Mouse (Mus musculus) neural tube, embryonic 13.5 days (tissue): ENCODE data around the gene Zbtb18. TPM values are rescaled to one million over a fixed set of nuclear protein-coding genes. Genes with fewer than 3 reads are reported as not detected.

Experiments used
- ATAC-seq: fragments of 200-750 bp; cut with Nextera tagmentation; 2 replicates; pipeline ENCODE4 v1.8.0; 2017; ENCODE audit warnings: low read depth, mild to moderate bottlenecking, moderate TSS enrichment, moderate library complexity
- H3K27ac ChIP-seq: fragments of 300-500 bp; sonication (generic); replicated peaks from 2 replicates; pipeline ENCODE4 v1.5.1; 2015; ENCODE audit warnings: moderate library complexity, mild to moderate bottlenecking, inconsistent platforms
- H3K27me3 ChIP-seq: fragments of 300-500 bp; sonication (generic); 2 replicates; pipeline ENCODE4 v1.6.1; 2015; ENCODE audit warnings: mild to moderate bottlenecking, inconsistent platforms
- H3K36me3 ChIP-seq: fragments of 300-500 bp; sonication (generic); 2 replicates; pipeline ENCODE4 v1.6.1; 2015; ENCODE audit warnings: mild to moderate bottlenecking, inconsistent platforms
- H3K4me1 ChIP-seq: fragments of 300-500 bp; sonication (generic); replicated peaks from 2 replicates; pipeline ENCODE4 v1.6.1; 2015; ENCODE audit warnings: inconsistent platforms
- H3K4me2 ChIP-seq: fragments of 300-500 bp; sonication (generic); 2 replicates; pipeline ENCODE4 v1.6.1; 2015; ENCODE audit warnings: inconsistent platforms, mild to moderate bottlenecking, moderate library complexity
- H3K4me3 ChIP-seq: fragments of 300-500 bp; sonication (generic); 2 replicates; pipeline ENCODE4 v1.5.1; 2015; ENCODE audit warnings: mild to moderate bottlenecking, inconsistent platforms
- H3K9ac ChIP-seq: fragments of 300-500 bp; sonication (generic); 2 replicates; pipeline ENCODE4 v1.6.1; 2015; ENCODE audit warnings: moderate library complexity, mild to moderate bottlenecking, inconsistent platforms
- H3K9me3 ChIP-seq: fragments of 300-500 bp; sonication (generic); 2 replicates; pipeline ENCODE4 v1.6.1; 2016; ENCODE audit warnings: inconsistent platforms
- WGBS: fragments of 180-500 bp; shearing (Covaris S2); methylation state at CpG from one replicate; pipeline ENCODE4 v1.1.7; 2015; 5-methylcytosine and 5-hydroxymethylcytosine counted together
- polyA plus RNA-seq: library from polyadenylated mRNA; unstranded; fragments of >200 nt; fragmentation: Nextera tagmentation; extraction: Ambion mirVana; gene quantifications from 2 replicates; pipeline ENCODE4 v1.2.1, GENCODE M21; 2015

The Zbtb18 gene
- polyA plus RNA-seq, 1 experiment from 2014 or later = 5.9 TPM

- Histone ChIP-seq H3K27me3 (no peaks in the 10 kb centered on the region), H3K4me2 (peak overlapping the region; percentile 71), H3K4me1 (peaks cover 39% of the 10 kb centered on the region), H3K9me3 (no peaks in the 10 kb centered on the region), H3K36me3 (no peaks in the 10 kb centered on the region), H3K4me3 (peak overlapping the region; percentile 86), H3K9ac (peak overlapping the region; percentile 80), H3K27ac (peak overlapping the region; percentile 97)
- ATAC-seq = no peak
- WGBS = under 1% methylated on average over 6 of the region's 6 CpGs
Observed at GRCm38 (mm10) chr1:177440981-177441491, 1.1 kb upstream of the Zbtb18 start.

GRCm38 (mm10) chr1:177441492-177442195, 507 bp upstream of the Zbtb18 start:
- ATAC-seq = peak; percentile 99
- Histone ChIP-seq H3K36me3 (no peaks in the 10 kb centered on the region), H3K27me3 (no peaks in the 10 kb centered on the region), H3K9ac (peak overlapping the region; percentile 80), H3K27ac (peak overlapping the region; percentile 99), H3K4me2 (peak overlapping the region; percentile 71), H3K9me3 (no peaks in the 10 kb centered on the region), H3K4me1 (peaks cover 44% of the 10 kb centered on the region), H3K4me3 (peak overlapping the region; percentile 86)
- WGBS = under 1% methylated on average over 85 of the region's 87 CpGs

- peak overlapping the region; percentile 86 for H3K4me3 ChIP-seq
- H3K4me1 ChIP-seq = peaks cover 59% of the 10 kb centered on the region
- peak overlapping the region; percentile 95 for H3K9ac ChIP-seq
- H3K9me3 ChIP-seq = no peaks in the 10 kb centered on the region
- peak overlapping the region; percentile 99 for H3K27ac ChIP-seq
- ATAC-seq = 0 out of 2 replicates have a peak, but pooled peaks have one; percentile 1
- peaks cover 8% of the 10 kb centered on the region; the same call in 1 of the 2 replicates for H3K36me3 ChIP-seq
- H3K4me2 ChIP-seq = peak overlapping the region; percentile 84
- H3K27me3 ChIP-seq = no peaks in the 10 kb centered on the region
- WGBS = under 1% methylated on average over 54 of the region's 62 CpGs
Observed at GRCm38 (mm10) chr1:177442821-177443723, 921 bp downstream of the Zbtb18 start.

GRCm38 (mm10) chr1:177443724-177444482, 1.8 kb downstream of the Zbtb18 start:
- Histone ChIP-seq H3K4me2 (peak overlapping the region; percentile 84), H3K36me3 (peaks cover 14% of the 10 kb centered on the region; the same call in 1 of the 2 replicates), H3K4me1 (peaks cover 65% of the 10 kb centered on the region), H3K4me3 (peak overlapping the region; percentile 86), H3K27me3 (no peaks in the 10 kb centered on the region), H3K9me3 (no peaks in the 10 kb centered on the region), H3K9ac (peak overlapping the region; percentile 95), H3K27ac (peak overlapping the region; percentile 99)
- no peak for ATAC-seq
- WGBS = 10% methylated on average over 9 of the region's 9 CpGs

- Histone ChIP-seq H3K4me1 (peaks cover 68% of the 10 kb centered on the region), H3K4me3 (peak overlapping the region; percentile 86), H3K9me3 (no peaks in the 10 kb centered on the region), H3K27ac (peak overlapping the region; percentile 99), H3K9ac (peak overlapping the region; percentile 95), H3K36me3 (peaks cover 16% of the 10 kb centered on the region; the same call in 1 of the 2 replicates), H3K4me2 (peak overlapping the region; percentile 84), H3K27me3 (no peaks in the 10 kb centered on the region)
- WGBS = 2% methylated on average over 3 of the region's 3 CpGs
- no peak for ATAC-seq
Observed at GRCm38 (mm10) chr1:177444483-177444810, 2.3 kb downstream of the Zbtb18 start.

GRCm38 (mm10) chr1:177444941-177445340, 2.8 kb downstream of the Zbtb18 start:
- peak overlapping the region; percentile 86 for H3K4me3 ChIP-seq
- no peak for ATAC-seq
- 25% methylated on average over 5 of the region's 5 CpGs for WGBS
- H3K27ac ChIP-seq = 0 out of 2 replicates have a peak overlapping the region, but pooled peaks have one; percentile 99
- peak overlapping the region; percentile 84 for H3K4me2 ChIP-seq
- H3K4me1 ChIP-seq = peaks cover 68% of the 10 kb centered on the region
- peak overlapping the region; percentile 95 for H3K9ac ChIP-seq
- no peaks in the 10 kb centered on the region for H3K9me3 ChIP-seq
- H3K36me3 ChIP-seq = peaks cover 16% of the 10 kb centered on the region; the same call in 1 of the 2 replicates
- H3K27me3 ChIP-seq = no peaks in the 10 kb centered on the region

- Histone ChIP-seq H3K9me3 (no peaks in the 10 kb centered on the region), H3K4me2 (peak overlapping the region; percentile 84), H3K4me3 (peak overlapping the region; percentile 86), H3K27ac (peak overlapping the region; percentile 35; the same call in 1 of the 2 replicates), H3K36me3 (peaks cover 16% of the 10 kb centered on the region; the same call in 1 of the 2 replicates), H3K9ac (peak overlapping the region; percentile 58), H3K27me3 (no peaks in the 10 kb centered on the region), H3K4me1 (peaks cover 66% of the 10 kb centered on the region)
- no peak for ATAC-seq
- WGBS = 11% methylated on average over 7 of the region's 7 CpGs
Observed at GRCm38 (mm10) chr1:177445461-177446130, 3.4 kb downstream of the Zbtb18 start.

GRCm38 (mm10) chr1:177447086-177447485, 4.9 kb downstream of the Zbtb18 start:
- H3K4me2 ChIP-seq = peak overlapping the region; percentile 84
- peaks cover 16% of the 10 kb centered on the region; the same call in 1 of the 2 replicates for H3K36me3 ChIP-seq
- ATAC-seq = no peak
- peak overlapping the region; percentile 74 for H3K27ac ChIP-seq
- H3K9ac ChIP-seq = peak overlapping the region; percentile 59
- WGBS = 8% methylated on average over 9 of the region's 9 CpGs
- peak overlapping the region; percentile 86 for H3K4me3 ChIP-seq
- no peaks in the 10 kb centered on the region for H3K27me3 ChIP-seq
- H3K4me1 ChIP-seq = peaks cover 66% of the 10 kb centered on the region
- no peaks in the 10 kb centered on the region for H3K9me3 ChIP-seq

- 24% methylated on average over 12 of the region's 12 CpGs for WGBS
- peak overlapping the region; percentile 74 for H3K27ac ChIP-seq
- ATAC-seq = 0 out of 2 replicates have a peak, but pooled peaks have one; percentile 7
- H3K4me1 ChIP-seq = peaks cover 68% of the 10 kb centered on the region
- no peaks in the 10 kb centered on the region for H3K27me3 ChIP-seq
- H3K36me3 ChIP-seq = peaks cover 16% of the 10 kb centered on the region; the same call in 1 of the 2 replicates
- peak overlapping the region; percentile 86 for H3K4me3 ChIP-seq
- H3K9me3 ChIP-seq = no peaks in the 10 kb centered on the region
- H3K9ac ChIP-seq = peak overlapping the region; percentile 59
- peak overlapping the region; percentile 84 for H3K4me2 ChIP-seq
Observed at GRCm38 (mm10) chr1:177447541-177448111, 5.5 kb downstream of the Zbtb18 start.

- WGBS = 47% methylated on average over 25 of the region's 25 CpGs
- peaks cover 66% of the 10 kb centered on the region for H3K4me1 ChIP-seq
- peak overlapping the region; percentile 86 for H3K4me3 ChIP-seq
- no peaks in the 10 kb centered on the region for H3K27me3 ChIP-seq
- H3K27ac ChIP-seq = peak overlapping the region; percentile 29; the same call in 1 of the 2 replicates
- H3K9me3 ChIP-seq = no peaks in the 10 kb centered on the region
- ATAC-seq = 0 out of 2 replicates have a peak, but pooled peaks have one; percentile 7
- H3K36me3 ChIP-seq = peaks cover 16% of the 10 kb centered on the region; the same call in 1 of the 2 replicates
- peak overlapping the region; percentile 59 for H3K9ac ChIP-seq
- H3K4me2 ChIP-seq = peak overlapping the region; percentile 84
Observed at GRCm38 (mm10) chr1:177448121-177448561, 6.0 kb downstream of the Zbtb18 start.
